Mouse (Mus musculus): ENCODE data around the gene Rcor1. TPM values are rescaled to one million over a fixed set of nuclear protein-coding genes. Genes with fewer than 3 reads are reported as not detected.

The Rcor1 gene
- polyA plus RNA-seq, 1 experiment from 2014 or later = 13.2 TPM

DNA sequence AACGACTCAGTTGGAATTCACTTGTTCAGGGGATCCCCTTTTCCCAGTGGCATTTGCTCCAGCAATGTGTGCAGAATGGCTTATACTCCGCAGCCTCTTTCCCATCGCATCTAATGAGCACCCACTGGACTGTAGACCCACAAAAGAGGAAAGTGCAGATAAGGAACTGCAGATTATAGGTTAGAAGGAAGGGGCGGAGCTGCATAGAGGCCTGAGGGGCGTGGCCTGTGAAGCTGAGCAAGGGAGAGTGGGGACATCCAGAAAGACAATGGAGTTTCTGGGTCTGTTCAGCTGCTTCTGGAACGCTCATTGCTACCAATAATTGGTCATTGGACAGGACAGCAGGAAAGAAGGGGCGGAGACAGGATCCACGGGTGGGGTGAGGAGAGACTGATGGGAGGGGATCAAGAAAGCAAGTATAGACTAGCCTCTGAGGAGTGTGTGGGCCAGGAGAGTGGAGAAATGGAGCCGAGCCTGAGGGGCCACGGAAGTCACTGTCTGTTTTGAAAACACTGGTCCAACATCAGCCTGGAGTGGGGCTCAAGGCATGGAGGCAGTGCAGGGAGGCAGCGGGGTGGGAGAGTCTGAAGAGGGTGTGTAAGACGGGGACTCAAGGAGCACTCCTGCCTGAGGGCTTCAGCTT, 3.8 kb upstream of the Rcor1 start:
- 65% methylated on average over 12 of the region's 12 CpGs for WGBS
- Histone ChIP-seq H3K27me3 (ENCODE audit: control insufficient read depth, insufficient read depth, low read length) (no peaks in the 10 kb centered on the region), H3K4me1 (replicated peaks; ENCODE audit: control insufficient read depth, insufficient read depth, low read length) (no peaks in the 10 kb centered on the region), H3K36me3 (ENCODE audit: control insufficient read depth, insufficient read depth, low read length) (no peaks in the 10 kb centered on the region), H3K9me3 (ENCODE audit: control insufficient read depth, low read length) (no peaks in the 10 kb centered on the region), H3K4me2 (replicated peaks; ENCODE audit: low read depth, low read length) (no peak overlapping the region), H3K4me3 (ENCODE audit: low read depth, low read length) (no peak overlapping the region), H3K9ac (ENCODE audit: low read depth, low read length) (no peak overlapping the region), H3K27ac (ENCODE audit: low read depth, low read length) (no peak overlapping the region)
- ATAC-seq (ENCODE audit: low FRiP score) (no peak), DNase-seq (ENCODE audit: low spot score) (peak; percentile 8)

- Histone ChIP-seq H3K36me3 (ENCODE audit: control insufficient read depth, insufficient read depth, low read length) (no peaks in the 10 kb centered on the region), H3K9me3 (ENCODE audit: control insufficient read depth, low read length) (no peaks in the 10 kb centered on the region), H3K9ac (ENCODE audit: low read depth, low read length) (no peak overlapping the region), H3K27me3 (ENCODE audit: control insufficient read depth, insufficient read depth, low read length) (no peaks in the 10 kb centered on the region), H3K4me2 (replicated peaks; ENCODE audit: low read depth, low read length) (no peak overlapping the region), H3K27ac (ENCODE audit: low read depth, low read length) (no peak overlapping the region), H3K4me1 (replicated peaks; ENCODE audit: control insufficient read depth, insufficient read depth, low read length) (no peaks in the 10 kb centered on the region), H3K4me3 (ENCODE audit: low read depth, low read length) (no peak overlapping the region)
- DNase-seq (ENCODE audit: low spot score) (no peak), ATAC-seq (ENCODE audit: low FRiP score) (no peak)
These were observed 2.9 kb upstream of the Rcor1 start for GRCm38 (mm10) chr12:111036198-111036775.

DNA sequence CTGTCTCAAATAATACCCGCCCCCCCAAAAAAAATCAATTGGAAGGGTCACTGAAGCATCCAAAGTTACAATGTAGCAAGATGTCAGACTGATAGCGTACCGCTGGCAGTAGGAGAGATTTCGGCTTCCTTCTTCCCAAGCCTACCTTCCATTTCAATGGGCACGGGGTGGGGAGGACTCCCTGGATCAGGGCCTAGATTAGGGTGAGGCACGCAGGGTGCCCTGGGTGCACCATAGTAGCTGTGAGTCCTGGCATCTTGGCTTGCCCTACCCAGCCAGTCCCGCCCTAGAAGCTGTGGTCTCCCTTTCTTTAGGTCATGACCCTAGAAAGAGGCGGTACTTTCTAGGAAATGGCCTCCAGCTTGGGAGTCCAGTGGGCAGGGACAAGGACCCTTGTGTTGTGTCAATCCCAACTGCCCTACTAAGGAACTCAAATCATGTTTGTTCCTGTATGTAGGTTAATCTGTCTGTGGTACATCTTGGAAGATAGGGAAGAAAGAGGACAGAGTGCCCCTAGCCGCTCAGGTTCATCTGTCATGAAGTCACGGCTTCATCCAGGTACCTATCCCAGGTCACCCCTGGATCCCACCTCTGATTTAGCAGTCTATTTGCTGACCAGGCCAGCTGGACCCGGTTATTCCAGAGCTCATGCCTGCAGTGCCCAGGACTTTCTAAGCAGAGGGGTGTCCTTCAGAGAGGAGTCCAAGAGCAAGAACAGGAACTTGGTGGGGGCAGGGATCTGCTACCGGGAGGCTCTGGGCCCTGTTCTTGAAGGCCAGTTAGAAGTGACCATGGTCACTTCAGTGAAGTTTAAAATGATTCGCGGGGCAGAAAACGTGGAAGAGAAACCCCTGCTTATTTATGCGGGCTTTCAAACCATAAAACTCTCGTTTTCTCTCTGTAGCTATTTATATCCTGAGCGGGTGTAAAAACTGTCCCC, 1.6 kb upstream of the Rcor1 start:
- H3K27ac ChIP-seq (ENCODE audit: low read depth, low read length) = peak overlapping the region; percentile 98
- H3K27me3 ChIP-seq (ENCODE audit: control insufficient read depth, insufficient read depth, low read length) = no peaks in the 10 kb centered on the region
- H3K9me3 ChIP-seq (ENCODE audit: control insufficient read depth, low read length) = no peaks in the 10 kb centered on the region
- peak overlapping the region; percentile 69 for H3K4me2 ChIP-seq (replicated peaks; ENCODE audit: low read depth, low read length)
- H3K4me3 ChIP-seq (ENCODE audit: low read depth, low read length) = peak overlapping the region; percentile 96
- no peak for ATAC-seq (ENCODE audit: low FRiP score)
- no peaks in the 10 kb centered on the region for H3K4me1 ChIP-seq (replicated peaks; ENCODE audit: control insufficient read depth, insufficient read depth, low read length)
- H3K9ac ChIP-seq (ENCODE audit: low read depth, low read length) = peak overlapping the region; percentile 70
- 53% methylated on average over 18 of the region's 18 CpGs for whole genome bisulfite sequencing
- peak; percentile 35 for DNase-seq (ENCODE audit: low spot score)
- no peaks in the 10 kb centered on the region for H3K36me3 ChIP-seq (ENCODE audit: control insufficient read depth, insufficient read depth, low read length)

GRCm38 (mm10) chr12:111038231-111038975, 748 bp upstream of the Rcor1 start:
- H3K27ac ChIP-seq (ENCODE audit: low read depth, low read length) = peak overlapping the region; percentile 98
- no peaks in the 10 kb centered on the region for H3K27me3 ChIP-seq (ENCODE audit: control insufficient read depth, insufficient read depth, low read length)
- DNase-seq (ENCODE audit: low spot score) (peak; percentile 89), ATAC-seq (ENCODE audit: low FRiP score) (peak; percentile 64)
- no peaks in the 10 kb centered on the region for H3K9me3 ChIP-seq (ENCODE audit: control insufficient read depth, low read length)
- peak overlapping the region; percentile 70 for H3K9ac ChIP-seq (ENCODE audit: low read depth, low read length)
- no peaks in the 10 kb centered on the region for H3K4me1 ChIP-seq (replicated peaks; ENCODE audit: control insufficient read depth, insufficient read depth, low read length)
- no peaks in the 10 kb centered on the region for H3K36me3 ChIP-seq (ENCODE audit: control insufficient read depth, insufficient read depth, low read length)
- under 1% methylated on average over 54 of the region's 54 CpGs for WGBS
- H3K4me2 ChIP-seq (replicated peaks; ENCODE audit: low read depth, low read length) = peak overlapping the region; percentile 69
- H3K4me3 ChIP-seq (ENCODE audit: low read depth, low read length) = peak overlapping the region; percentile 96

DNA sequence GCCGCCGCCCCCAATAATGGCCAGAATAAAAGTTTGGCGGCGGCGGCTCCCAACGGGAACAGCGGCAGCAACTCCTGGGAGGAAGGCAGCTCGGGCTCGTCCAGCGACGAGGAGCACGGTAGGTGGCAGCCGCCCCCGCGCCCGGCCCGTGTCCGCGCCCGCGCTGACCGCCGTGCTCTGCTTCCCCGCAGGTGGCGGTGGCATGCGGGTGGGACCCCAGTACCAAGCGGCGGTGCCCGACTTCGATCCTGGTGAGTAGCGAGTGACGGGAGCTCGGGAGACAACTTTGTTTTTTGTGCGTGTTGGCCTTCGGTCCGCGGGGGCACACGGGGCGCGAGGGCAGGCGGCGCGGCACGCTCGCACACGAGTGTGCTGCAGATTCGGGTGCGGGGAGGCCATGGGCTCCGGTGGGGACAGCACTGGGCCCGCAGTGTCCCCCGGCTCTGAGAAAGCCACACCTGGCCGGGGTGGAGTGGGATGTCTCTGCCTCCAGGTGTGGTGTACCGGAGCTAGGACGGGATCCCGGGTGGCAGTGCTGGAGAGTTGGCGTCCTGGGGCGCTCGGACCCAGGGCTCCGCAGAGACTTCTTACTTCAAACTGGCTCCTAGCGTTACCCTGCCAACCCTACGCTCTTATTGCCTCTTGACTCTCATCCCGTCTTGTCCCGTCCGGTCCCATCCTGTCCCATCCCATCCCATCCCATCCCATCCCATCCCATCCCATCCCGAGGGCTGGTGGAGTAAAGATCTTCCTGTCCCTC, 800 bp downstream of the Rcor1 start:
- no peaks in the 10 kb centered on the region for H3K4me1 ChIP-seq (replicated peaks; ENCODE audit: control insufficient read depth, insufficient read depth, low read length)

DNA sequence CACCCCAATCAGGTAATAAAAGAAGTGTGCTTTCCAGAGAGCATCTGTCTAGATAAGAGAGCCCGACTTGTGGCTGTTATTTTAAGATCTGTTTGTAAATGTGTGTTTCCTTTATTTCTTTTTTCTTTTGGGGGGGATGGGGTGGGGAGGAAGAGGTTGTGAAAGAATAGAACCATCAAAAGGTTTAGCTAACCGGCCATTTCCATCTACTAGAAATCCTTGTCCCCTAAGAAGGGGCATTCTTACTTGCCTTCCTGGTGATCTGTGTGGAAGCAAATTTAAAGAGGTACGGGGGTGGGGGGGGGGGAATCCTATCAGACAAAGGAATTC, 1.3 kb downstream of the Rcor1 start:
- H3K4me3 ChIP-seq (ENCODE audit: low read depth, low read length) = peak overlapping the region; percentile 96
- ATAC-seq (ENCODE audit: low FRiP score) (no peak), DNase-seq (ENCODE audit: low spot score) (no peak)
- H3K9ac ChIP-seq (ENCODE audit: low read depth, low read length) = peak overlapping the region; percentile 93
- no peaks in the 10 kb centered on the region for H3K27me3 ChIP-seq (ENCODE audit: control insufficient read depth, insufficient read depth, low read length)
- no peaks in the 10 kb centered on the region for H3K4me1 ChIP-seq (replicated peaks; ENCODE audit: control insufficient read depth, insufficient read depth, low read length)
- H3K9me3 ChIP-seq (ENCODE audit: control insufficient read depth, low read length) = no peaks in the 10 kb centered on the region
- no peaks in the 10 kb centered on the region for H3K36me3 ChIP-seq (ENCODE audit: control insufficient read depth, insufficient read depth, low read length)
- no peak overlapping the region for H3K27ac ChIP-seq (ENCODE audit: low read depth, low read length)
- peak overlapping the region; percentile 97 for H3K4me2 ChIP-seq (replicated peaks; ENCODE audit: low read depth, low read length)
- 6% methylated on average over 3 of the region's 3 CpGs for WGBS

More for the DNA sequence above, 800 bp downstream of the Rcor1 start:
- ATAC-seq (ENCODE audit: low FRiP score) (no peak), DNase-seq (ENCODE audit: low spot score) (peak; percentile 46)
- Histone ChIP-seq H3K4me3 (ENCODE audit: low read depth, low read length) (peak overlapping the region; percentile 96), H3K36me3 (ENCODE audit: control insufficient read depth, insufficient read depth, low read length) (no peaks in the 10 kb centered on the region), H3K27me3 (ENCODE audit: control insufficient read depth, insufficient read depth, low read length) (no peaks in the 10 kb centered on the region), H3K27ac (ENCODE audit: low read depth, low read length) (peak overlapping the region; percentile 98), H3K9ac (ENCODE audit: low read depth, low read length) (peak overlapping the region; percentile 93), H3K4me2 (replicated peaks; ENCODE audit: low read depth, low read length) (peak overlapping the region; percentile 97), H3K9me3 (ENCODE audit: control insufficient read depth, low read length) (no peaks in the 10 kb centered on the region)
- under 1% methylated on average over 49 of the region's 65 CpGs for WGBS

DNA sequence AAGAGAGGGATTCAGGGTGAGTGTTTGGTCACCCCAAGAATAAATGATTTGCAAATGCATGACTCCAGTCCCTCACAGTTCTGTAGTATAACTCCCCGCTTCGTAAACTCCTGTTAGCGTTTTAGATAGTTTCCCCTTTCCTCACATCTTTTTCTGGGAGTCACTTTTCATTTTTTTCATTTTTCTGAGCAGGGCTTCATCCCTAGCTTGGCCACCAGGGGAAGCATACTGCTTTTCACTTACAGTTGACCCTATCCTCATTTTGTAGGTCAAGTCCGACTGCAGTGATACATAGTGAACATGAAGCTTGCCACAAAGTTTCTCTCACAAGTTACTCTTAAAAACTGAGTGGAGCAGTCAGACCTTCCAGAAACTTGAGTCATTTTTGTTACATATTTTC, 2.0 kb downstream of the Rcor1 start:
- no peak for ATAC-seq (ENCODE audit: low FRiP score)
- 54% methylated on average over 4 of the region's 4 CpGs for WGBS
- DNase-seq (ENCODE audit: low spot score) = peak; percentile 50
- Histone ChIP-seq H3K9ac (ENCODE audit: low read depth, low read length) (no peak overlapping the region), H3K4me3 (ENCODE audit: low read depth, low read length) (peak overlapping the region; percentile 96), H3K27ac (ENCODE audit: low read depth, low read length) (no peak overlapping the region), H3K36me3 (ENCODE audit: control insufficient read depth, insufficient read depth, low read length) (no peaks in the 10 kb centered on the region), H3K27me3 (ENCODE audit: control insufficient read depth, insufficient read depth, low read length) (no peaks in the 10 kb centered on the region), H3K9me3 (ENCODE audit: control insufficient read depth, low read length) (no peaks in the 10 kb centered on the region), H3K4me1 (replicated peaks; ENCODE audit: control insufficient read depth, insufficient read depth, low read length) (no peaks in the 10 kb centered on the region), H3K4me2 (replicated peaks; ENCODE audit: low read depth, low read length) (peak overlapping the region; percentile 97; the same call in 1 of the 2 replicates)

DNA sequence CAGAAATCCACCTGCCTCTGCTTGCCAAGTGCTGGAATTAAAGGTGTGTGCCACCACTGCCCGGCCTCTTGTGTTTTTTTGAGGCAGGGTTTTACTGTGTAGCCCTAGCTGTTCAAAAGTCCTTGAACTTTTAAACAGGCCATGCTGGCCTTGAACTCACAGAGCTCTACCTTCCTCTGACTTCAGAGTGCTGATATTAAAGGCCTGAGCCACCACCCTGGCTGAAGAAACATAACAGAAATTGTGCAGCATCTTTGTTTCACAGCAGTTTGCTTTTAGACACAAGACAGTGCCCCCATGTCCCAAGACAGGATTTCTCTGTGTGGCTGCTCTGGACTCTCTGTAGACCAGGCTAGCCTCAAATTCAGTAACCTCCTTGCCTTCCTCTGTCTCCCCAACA, 3.2 kb downstream of the Rcor1 start:
- Histone ChIP-seq H3K4me2 (replicated peaks; ENCODE audit: low read depth, low read length) (no peak overlapping the region), H3K36me3 (ENCODE audit: control insufficient read depth, insufficient read depth, low read length) (no peaks in the 10 kb centered on the region), H3K9ac (ENCODE audit: low read depth, low read length) (no peak overlapping the region), H3K27ac (ENCODE audit: low read depth, low read length) (no peak overlapping the region), H3K27me3 (ENCODE audit: control insufficient read depth, insufficient read depth, low read length) (no peaks in the 10 kb centered on the region), H3K4me1 (replicated peaks; ENCODE audit: control insufficient read depth, insufficient read depth, low read length) (no peaks in the 10 kb centered on the region), H3K4me3 (ENCODE audit: low read depth, low read length) (no peak overlapping the region), H3K9me3 (ENCODE audit: control insufficient read depth, low read length) (no peaks in the 10 kb centered on the region)
- WGBS = 100% methylated on average over 1 of the region's 1 CpGs
- ATAC-seq (ENCODE audit: low FRiP score) = no peak
- no peak for DNase-seq (ENCODE audit: low spot score)

Measured in hindbrain, embryonic 11.5 days (tissue).